Mouse (Mus musculus) megakaryocyte, embryonic 14.5 days (primary cell): ENCODE data around the gene Marc1.

Source experiments
- FLI1 ChIP-seq: IDR thresholded peaks from 2 replicates; pipeline ENCODE4 v1.6.1; 2012; ENCODE audit warnings: low read length, inconsistent platforms, mixed read lengths
- GATA1 ChIP-seq: IDR thresholded peaks from 3 replicates; pipeline ENCODE4 v1.6.1; 2012; ENCODE audit warnings: mixed read lengths, low read length, inconsistent platforms, borderline replicate concordance

DNA sequence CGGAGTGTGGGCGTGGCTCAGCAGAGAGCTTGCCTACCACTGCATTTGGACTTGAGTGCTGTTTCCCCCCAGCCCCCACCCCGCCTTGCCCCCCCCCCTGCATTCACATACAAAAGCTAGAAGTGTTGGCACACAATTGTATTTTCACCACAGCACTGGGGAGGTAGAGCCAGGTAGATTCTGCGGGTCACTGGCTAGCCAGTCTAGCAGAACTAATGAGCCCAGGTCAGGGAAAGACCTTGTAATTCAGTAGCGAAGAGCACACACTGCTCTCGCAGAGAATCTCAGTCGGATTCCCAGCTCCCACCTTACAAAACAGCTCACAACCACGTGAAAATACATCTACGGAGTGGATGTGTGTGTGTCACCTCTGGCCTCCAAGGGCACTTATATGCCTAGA is 35.8 kb downstream of the Marc1 start:
- TF ChIP-seq GATA1 (no peak), FLI1 (no peak)
